Mouse (Mus musculus) intestine, embryonic 14.5 days (tissue): ENCODE measurements around the gene Adm. TPM values are rescaled to one million over a fixed set of nuclear protein-coding genes. Genes with fewer than 3 reads are reported as not detected.

Experiments used
- ATAC-seq: fragments of 200-750 bp; cut with Nextera tagmentation; replicated peaks from 2 replicates; pipeline ENCODE4 v1.8.0; 2017; ENCODE audit warnings: low read depth, moderate number of reproducible peaks, moderate TSS enrichment, moderate library complexity; ENCODE audit not compliant: low FRiP score, low TSS enrichment
- DNase-seq: peaks from one replicate; pipeline ENCODE4 v3.0.0-alpha.2; 2018; ENCODE audit warnings: low spot score
- H3K27ac ChIP-seq: fragments of 300-500 bp; sonication (generic); 2 replicates; pipeline ENCODE4 v1.5.1; 2014; ENCODE audit warnings: low read depth, mild to moderate bottlenecking, control low read depth
- H3K27me3 ChIP-seq: fragments of 300-500 bp; sonication (generic); replicated peaks from 2 replicates; pipeline ENCODE4 v1.6.1; 2014; ENCODE audit warnings: low read length, control low read depth; ENCODE audit not compliant: control insufficient read depth, insufficient read depth
- H3K36me3 ChIP-seq: fragments of 300-500 bp; sonication (generic); 2 replicates; pipeline ENCODE4 v1.6.1; 2014; ENCODE audit warnings: low read length, control low read depth; ENCODE audit not compliant: control insufficient read depth, insufficient read depth
- H3K4me1 ChIP-seq: fragments of 300-500 bp; sonication (generic); replicated peaks from 2 replicates; pipeline ENCODE4 v1.6.1; 2014; ENCODE audit warnings: low read length, control low read depth, mixed read lengths; ENCODE audit not compliant: control insufficient read depth, insufficient read depth
- H3K4me2 ChIP-seq: fragments of 300-500 bp; sonication (generic); 2 replicates; pipeline ENCODE4 v1.6.1; 2014; ENCODE audit warnings: low read length
- H3K4me3 ChIP-seq: fragments of 300-500 bp; sonication (generic); 2 replicates; pipeline ENCODE4 v1.5.1; 2014; ENCODE audit warnings: low read depth, low read length, control low read depth, mixed read lengths
- H3K9ac ChIP-seq: fragments of 300-500 bp; sonication (generic); 2 replicates; pipeline ENCODE4 v1.6.1; 2014; ENCODE audit warnings: mild to moderate bottlenecking, low read length
- H3K9me3 ChIP-seq: fragments of 300-500 bp; sonication (generic); 2 replicates; pipeline ENCODE4 v1.6.1; 2016; ENCODE audit warnings: low read length, control low read depth; ENCODE audit not compliant: control insufficient read depth
- WGBS: fragments of 180-500 bp; shearing (Covaris S2); extraction: QIAGEN DNeasy Blood & Tissue Kit; methylation state at CpG from one replicate; pipeline ENCODE4 v1.1.7; 2014; 5-methylcytosine and 5-hydroxymethylcytosine counted together
- polyA plus RNA-seq: library from polyadenylated mRNA; unstranded; fragments of >200 nt; fragmentation: Nextera tagmentation; extraction: Ambion mirVana; gene quantifications from 2 replicates; pipeline ENCODE4 v1.2.1, GENCODE M21; 2014

The Adm gene
- polyA plus RNA-seq, 1 experiment from 2014 or later: 1.5 TPM

GRCm38 (mm10) chr7:110626186-110627098, 1.0 kb upstream of the Adm start:
- WGBS: 7% methylated on average over 28 of the region's 28 CpGs
- H3K9ac ChIP-seq: no peak overlapping the region

GRCm38 (mm10) chr7:110627099-110627482, 370 bp upstream of the Adm start:
- Histone ChIP-seq H3K27me3 (peaks cover 56% of the 10 kb centered on the region), H3K27ac (no peak overlapping the region), H3K4me3 (peak overlapping the region; percentile 35), H3K36me3 (no peaks in the 10 kb centered on the region), H3K4me2 (peak overlapping the region; percentile 74), H3K9me3 (no peaks in the 10 kb centered on the region), H3K9ac (no peak overlapping the region), H3K4me1 (peaks cover 24% of the 10 kb centered on the region)
- no peak for ATAC-seq
- 1% methylated on average over 12 of the region's 12 CpGs for WGBS
- no peak for DNase-seq

More at GRCm38 (mm10) chr7:110626186-110627098, 1.0 kb upstream of the Adm start:
- H3K27ac ChIP-seq: no peak overlapping the region
- peaks cover 53% of the 10 kb centered on the region for H3K27me3 ChIP-seq
- peaks cover 24% of the 10 kb centered on the region for H3K4me1 ChIP-seq
- H3K4me3 ChIP-seq: peak overlapping the region; percentile 35
- DNase-seq: peak; percentile 75
- H3K4me2 ChIP-seq: peak overlapping the region; percentile 74
- no peaks in the 10 kb centered on the region for H3K9me3 ChIP-seq
- H3K36me3 ChIP-seq: no peaks in the 10 kb centered on the region
- no peak for ATAC-seq

GRCm38 (mm10) chr7:110628273-110628600, 776 bp downstream of the Adm start:
- peak overlapping the region; percentile 34 for H3K9ac ChIP-seq
- WGBS: 2% methylated on average over 11 of the region's 11 CpGs
- DNase-seq (peak; percentile 73), ATAC-seq (no peak)
- peaks cover 56% of the 10 kb centered on the region for H3K27me3 ChIP-seq
- no peaks in the 10 kb centered on the region for H3K36me3 ChIP-seq
- no peak overlapping the region for H3K27ac ChIP-seq
- no peaks in the 10 kb centered on the region for H3K9me3 ChIP-seq
- H3K4me2 ChIP-seq: peak overlapping the region; percentile 74
- peaks cover 24% of the 10 kb centered on the region for H3K4me1 ChIP-seq
- peak overlapping the region; percentile 35 for H3K4me3 ChIP-seq

- ATAC-seq (0 out of 2 replicates have a peak, but pooled peaks have one; percentile 9), DNase-seq (peak; percentile 85)
- Histone ChIP-seq H3K4me1 (peaks cover 24% of the 10 kb centered on the region), H3K4me2 (peak overlapping the region; percentile 74), H3K27ac (no peak overlapping the region), H3K9ac (peak overlapping the region; percentile 34), H3K9me3 (no peaks in the 10 kb centered on the region), H3K4me3 (peak overlapping the region; percentile 35), H3K27me3 (peaks cover 56% of the 10 kb centered on the region), H3K36me3 (no peaks in the 10 kb centered on the region)
- WGBS: 2% methylated on average over 33 of the region's 33 CpGs
Measured at GRCm38 (mm10) chr7:110628611-110629354, 1.3 kb downstream of the Adm start.

GRCm38 (mm10) chr7:110629892-110630666, 2.6 kb downstream of the Adm start:
- ATAC-seq (peak; percentile 86), DNase-seq (peak; percentile 95)
- H3K36me3 ChIP-seq: no peaks in the 10 kb centered on the region
- peaks cover 24% of the 10 kb centered on the region for H3K4me1 ChIP-seq
- no peak overlapping the region; the same call in 1 of the 2 replicates for H3K27ac ChIP-seq
- H3K4me3 ChIP-seq: peak overlapping the region; percentile 35
- H3K9ac ChIP-seq: peak overlapping the region; percentile 51
- H3K9me3 ChIP-seq: no peaks in the 10 kb centered on the region
- WGBS: 2% methylated on average over 36 of the region's 36 CpGs
- H3K27me3 ChIP-seq: peaks cover 53% of the 10 kb centered on the region
- peak overlapping the region; percentile 74 for H3K4me2 ChIP-seq

GRCm38 (mm10) chr7:110631136-110631888, 3.9 kb downstream of the Adm start:
- DNase-seq: no peak
- H3K4me2 ChIP-seq: no peak overlapping the region
- WGBS: 80% methylated on average over 16 of the region's 16 CpGs
- no peak overlapping the region for H3K27ac ChIP-seq
- H3K36me3 ChIP-seq: no peaks in the 10 kb centered on the region
- H3K4me3 ChIP-seq: no peak overlapping the region
- H3K9ac ChIP-seq: no peak overlapping the region
- H3K4me1 ChIP-seq: peaks cover 21% of the 10 kb centered on the region
- ATAC-seq: no peak
- H3K27me3 ChIP-seq: peaks cover 41% of the 10 kb centered on the region
- no peaks in the 10 kb centered on the region for H3K9me3 ChIP-seq

GRCm38 (mm10) chr7:110635929-110636328, 8.5 kb downstream of the Adm start:
- Histone ChIP-seq H3K4me3 (no peak overlapping the region), H3K27ac (no peak overlapping the region), H3K36me3 (no peaks in the 10 kb centered on the region), H3K4me1 (peaks cover 11% of the 10 kb centered on the region; the same call in 1 of the 2 replicates), H3K27me3 (peaks cover 9% of the 10 kb centered on the region), H3K9me3 (no peaks in the 10 kb centered on the region), H3K9ac (no peak overlapping the region), H3K4me2 (no peak overlapping the region)
- ATAC-seq (no peak), DNase-seq (no peak)
- WGBS: 76% methylated on average over 3 of the region's 3 CpGs
